14 mouse cellular contexts compared by ENCODE assay signal in the genomic region with DNA sequence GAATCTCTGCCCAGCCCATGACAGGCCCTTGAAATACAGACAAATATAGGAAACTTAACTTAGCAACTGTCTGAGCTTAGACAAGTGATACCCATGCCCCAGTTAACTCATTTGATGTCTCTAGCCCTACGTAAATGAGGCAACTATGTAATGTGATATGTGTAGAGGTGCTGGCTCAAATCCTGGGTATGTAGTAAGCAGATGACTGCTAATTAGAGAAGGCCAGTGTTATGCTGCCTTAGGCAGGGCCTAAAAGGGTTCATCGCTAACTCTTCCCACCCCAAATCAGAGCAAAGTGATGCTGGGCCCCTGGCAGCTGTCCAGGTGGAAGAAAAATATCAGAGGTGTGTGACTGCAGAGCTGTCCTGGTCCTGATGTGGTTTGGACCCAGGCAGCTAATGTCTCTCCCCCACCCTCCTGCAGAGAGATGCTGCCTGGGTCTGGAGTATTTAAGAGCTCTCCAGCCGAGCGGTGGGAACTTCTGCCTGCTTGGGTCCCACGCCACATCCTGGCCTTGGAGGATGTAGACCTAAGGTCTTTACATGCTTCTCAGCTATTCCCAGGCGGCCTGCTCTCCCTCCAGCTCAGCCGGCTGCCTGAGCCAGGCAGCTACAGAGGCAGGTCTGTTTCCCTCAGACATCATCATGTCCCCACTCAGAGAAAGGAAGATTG. TPM values are rescaled to one million over a fixed set of nuclear protein-coding genes. Genes with fewer than 3 reads are reported as not detected.
DNase-seq lines count a peak whose midpoint lies in the region; ATAC-seq lines count a peak whose summit lies in the region.
"Had no signal": no experiment of that assay in that cellular context is flagged by ENCODE, and none has a peak within 500 bp of the region (broad histone marks: within the 10 kb centered on the region; RNA-seq: fewer than 3 reads in every experiment).

No protein-coding gene starts in this region.

- H3K36me3 ChIP-seq in lung, embryonic 15.5 days: no peaks in the 10 kb centered on the region
- H3K36me3 ChIP-seq in embryonic facial prominence, embryonic 14.5 days (ENCODE audit: control insufficient read depth, insufficient read depth, low read length): no peaks in the 10 kb centered on the region
- H3K36me3 ChIP-seq in neural tube, embryonic 14.5 days (ENCODE audit: control insufficient read depth, insufficient read depth, low read length): no peaks in the 10 kb centered on the region
- H3K36me3 ChIP-seq: liver, embryonic 15.5 days had no signal

- peak overlapping the region; percentile 24; the same call in 1 of the 2 replicates for H3K27ac ChIP-seq in lung, embryonic 15.5 days
- H3K27ac ChIP-seq in embryonic facial prominence, embryonic 14.5 days (replicated peaks; ENCODE audit: low read depth, low read length): no peak overlapping the region
- peak overlapping the region; percentile 48; the same call in 1 of the 2 replicates for H3K27ac ChIP-seq in neural tube, embryonic 14.5 days (ENCODE audit: low read depth, low read length)
- H3K27ac ChIP-seq: liver, embryonic 15.5 days had no signal

- H3K9me3 ChIP-seq in lung, embryonic 15.5 days: no peaks in the 10 kb centered on the region
- H3K9me3 ChIP-seq in embryonic facial prominence, embryonic 14.5 days (ENCODE audit: control insufficient read depth, low read length): no peaks in the 10 kb centered on the region
- no peaks in the 10 kb centered on the region for H3K9me3 ChIP-seq in neural tube, embryonic 14.5 days (ENCODE audit: control insufficient read depth, low read length)
- H3K9me3 ChIP-seq: liver, embryonic 15.5 days had no signal

- no peak overlapping the region for H3K4me3 ChIP-seq in lung, embryonic 15.5 days
- no peak overlapping the region for H3K4me3 ChIP-seq in embryonic facial prominence, embryonic 14.5 days (ENCODE audit: low read depth, low read length)
- no peak overlapping the region for H3K4me3 ChIP-seq in neural tube, embryonic 14.5 days (ENCODE audit: low read depth, low read length)
- H3K4me3 ChIP-seq: left cerebral cortex, adult 2 months; liver, embryonic 15.5 days had no signal

- no peak overlapping the region for H3K4me2 ChIP-seq in lung, embryonic 15.5 days
- no peak overlapping the region for H3K4me2 ChIP-seq in embryonic facial prominence, embryonic 14.5 days (ENCODE audit: low read depth, low read length)
- H3K4me2 ChIP-seq in neural tube, embryonic 14.5 days (ENCODE audit: low read depth, low read length): no peak overlapping the region
- H3K4me2 ChIP-seq: liver, embryonic 15.5 days had no signal

- no peaks in the 10 kb centered on the region for H3K27me3 ChIP-seq in lung, embryonic 15.5 days
- H3K27me3 ChIP-seq in embryonic facial prominence, embryonic 14.5 days (replicated peaks; ENCODE audit: control insufficient read depth, insufficient read depth, low read length): no peaks in the 10 kb centered on the region
- no peaks in the 10 kb centered on the region for H3K27me3 ChIP-seq in neural tube, embryonic 14.5 days (ENCODE audit: control insufficient read depth, insufficient read depth, low read length)
- H3K27me3 ChIP-seq: liver, embryonic 15.5 days had no signal

- peaks cover 22% of the 10 kb centered on the region for H3K4me1 ChIP-seq in lung, embryonic 15.5 days
- 0 out of 2 replicates have a peak, but pooled peaks cover 5% of the 10 kb centered on the region for H3K4me1 ChIP-seq in embryonic facial prominence, embryonic 14.5 days (ENCODE audit: control insufficient read depth, insufficient read depth, low read length)
- H3K4me1 ChIP-seq in neural tube, embryonic 14.5 days (ENCODE audit: control insufficient read depth, insufficient read depth, low read length): peaks cover 8% of the 10 kb centered on the region; the same call in 1 of the 2 replicates
- H3K4me1 ChIP-seq: liver, embryonic 15.5 days had no signal

- ATAC-seq in lung, embryonic 15.5 days (ENCODE audit: borderline replicate concordance, extremely low read depth, low FRiP score, low TSS enrichment): no peak
- ATAC-seq in embryonic facial prominence, embryonic 14.5 days (ENCODE audit: low read depth): peak; percentile 63
- peak; percentile 36; the same call in 1 of the 2 replicates for ATAC-seq in neural tube, embryonic 14.5 days (ENCODE audit: low read depth)

- 75% methylated on average over 7 of the region's 7 CpGs for WGBS in lung, embryonic 15.5 days
- 65% methylated on average over 7 of the region's 7 CpGs for WGBS in embryonic facial prominence, embryonic 14.5 days
- WGBS in neural tube, embryonic 14.5 days: 77% methylated on average over 7 of the region's 7 CpGs

- peak; percentile 22 to 43 for DNase-seq in heart, adult 9 months (ENCODE audit: low spot score in 2 of 2)
- no peak for DNase-seq in heart, postnatal 25 days (ENCODE audit: low spot score)
- DNase-seq in lung, postnatal 10 days: no peak
- peak; percentile 35 for DNase-seq in embryonic facial prominence, embryonic 14.5 days (ENCODE audit: low spot score)
- DNase-seq in cerebellum, postnatal 4 days (ENCODE audit: low spot score in 2 of 2): no peak
- DNase-seq: cerebellum, adult 8-10 months; kidney, postnatal 36 days; retina, postnatal 1 day; thymus, adult 18-20 months had no signal

- intact Hi-C loops in heart, postnatal 25 days (cut with DNase I): no loop called here

- H3K9ac ChIP-seq in lung, embryonic 15.5 days: no peak overlapping the region
- no peak overlapping the region for H3K9ac ChIP-seq in embryonic facial prominence, embryonic 14.5 days (ENCODE audit: low read depth, low read length)
- no peak overlapping the region for H3K9ac ChIP-seq in neural tube, embryonic 14.5 days (replicated peaks; ENCODE audit: low read depth, low read length)
- H3K9ac ChIP-seq: liver, embryonic 15.5 days had no signal

RNA-seq across cellular contexts. Expression of gene Daam2, which starts 44.4 kb away (rescaled TPM):
- total RNA-seq in heart, postnatal 25 days (2021): 1 to 10 TPM; 8.8 to 9.7 TPM
- 14.0 and 15.8 TPM in 2 replicates for polyA plus RNA-seq in lung, embryonic 15.5 days (2015; fragmentation: Nextera tagmentation; extraction: Ambion mirVana)
- polyA plus RNA-seq in embryonic facial prominence, embryonic 14.5 days (2014; fragmentation: Nextera tagmentation; extraction: Ambion mirVana): 8.0 and 8.6 TPM in 2 replicates
- polyA plus RNA-seq in neural tube, embryonic 14.5 days (2014; fragmentation: Nextera tagmentation; extraction: Ambion mirVana): 6.0 and 6.9 TPM in 2 replicates
- total RNA-seq: megakaryocyte progenitor cell, adult 5-6 weeks had no signal

Comparison
In these comparisons a context has a peak if more than half of its experiments do, and no peak if none do; other contexts are left out.
1. DNase-seq: peak in heart, adult 9 months (2 of 2) and embryonic facial prominence, embryonic 14.5 days (single experiment); none in heart, postnatal 25 days (single experiment), lung, postnatal 10 days (single experiment) and cerebellum, postnatal 4 days (0 of 2).